Mouse (Mus musculus): ENCODE results near the gene Slc12a8. TPM values are rescaled to one million over a fixed set of nuclear protein-coding genes. Genes with fewer than 3 reads are reported as not detected.

The Slc12a8 gene
- total and polyA plus RNA-seq, 2 experiments from 2014 or later: 0.42 to 1.0 TPM

DNA sequence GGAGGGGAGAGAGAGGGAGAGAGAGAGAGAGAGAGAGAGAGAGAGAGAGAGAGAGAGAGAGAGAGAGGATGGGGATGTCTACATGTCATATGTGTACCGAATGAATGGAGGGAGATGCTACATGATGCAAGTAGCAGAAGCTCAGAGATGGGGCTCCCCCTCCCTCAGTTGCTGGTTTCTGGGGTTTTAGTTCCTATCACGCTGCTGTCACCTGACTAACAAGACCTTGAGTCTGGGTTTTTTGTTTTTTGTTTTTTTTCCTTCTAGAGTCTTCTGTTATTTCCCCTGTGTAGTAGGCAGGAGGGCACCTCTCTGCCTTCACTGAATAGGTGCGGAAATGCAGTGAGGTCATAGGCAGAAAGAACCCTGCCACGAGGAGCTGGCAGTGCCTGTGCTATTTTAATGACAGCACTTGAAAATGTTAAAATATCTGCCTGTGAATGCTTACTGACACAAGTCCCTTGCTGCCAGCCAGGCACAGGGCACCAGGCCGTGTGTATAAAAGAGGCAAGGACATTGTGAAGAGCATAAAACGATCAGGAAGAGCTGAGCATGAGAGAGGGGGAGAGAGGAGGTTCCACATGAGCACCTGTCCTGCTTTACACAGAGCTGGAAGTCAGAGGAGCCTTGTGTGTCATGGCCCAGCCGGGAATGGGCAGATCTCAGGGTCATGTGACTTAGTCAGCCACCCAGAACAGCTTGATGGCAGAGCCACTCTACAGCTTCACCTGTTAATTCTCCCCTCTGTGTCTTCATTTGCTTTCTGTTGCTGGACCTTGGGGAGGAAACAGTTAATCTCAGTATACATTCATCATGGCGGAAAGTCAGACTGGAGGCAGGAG, 89.8 kb downstream of the Slc12a8 start:
- peak; percentile 95 for DNase-seq (ENCODE audit: low spot score)
- H3K36me3 ChIP-seq (replicated peaks; ENCODE audit: control insufficient read depth, insufficient read depth, low read length): no peaks in the 10 kb centered on the region
- H3K9ac ChIP-seq (replicated peaks; ENCODE audit: low read depth, low read length): no peak overlapping the region
- H3K9me3 ChIP-seq (replicated peaks; ENCODE audit: control insufficient read depth, low read length): no peaks in the 10 kb centered on the region
- TF ChIP-seq EP300 (IDR thresholded peaks at IDR 0.05; ENCODE audit: low read depth): peak; percentile 94
- TF ChIP-seq CTCF (IDR thresholded peaks at IDR 0.05; ENCODE audit: low read depth): no peak
- peak; percentile 93 for ATAC-seq (ENCODE audit: insufficient read depth, low read depth)
- no peaks in the 10 kb centered on the region for H3K27me3 ChIP-seq (ENCODE audit: control insufficient read depth, insufficient read depth, low read length)
- H3K4me1 ChIP-seq (ENCODE audit: control insufficient read depth, insufficient read depth): peaks cover 19% of the 10 kb centered on the region
- 0 out of 2 replicates have a peak overlapping the region, but pooled peaks have one; percentile 11 for H3K4me2 ChIP-seq (ENCODE audit: low read depth, low read length)
- H3K27ac ChIP-seq (ENCODE audit: low read depth): peak overlapping the region; percentile 96
- no peak overlapping the region for H3K4me3 ChIP-seq (ENCODE audit: low read depth, low read length)
- WGBS: 22% methylated on average over 8 of the region's 8 CpGs

DNA sequence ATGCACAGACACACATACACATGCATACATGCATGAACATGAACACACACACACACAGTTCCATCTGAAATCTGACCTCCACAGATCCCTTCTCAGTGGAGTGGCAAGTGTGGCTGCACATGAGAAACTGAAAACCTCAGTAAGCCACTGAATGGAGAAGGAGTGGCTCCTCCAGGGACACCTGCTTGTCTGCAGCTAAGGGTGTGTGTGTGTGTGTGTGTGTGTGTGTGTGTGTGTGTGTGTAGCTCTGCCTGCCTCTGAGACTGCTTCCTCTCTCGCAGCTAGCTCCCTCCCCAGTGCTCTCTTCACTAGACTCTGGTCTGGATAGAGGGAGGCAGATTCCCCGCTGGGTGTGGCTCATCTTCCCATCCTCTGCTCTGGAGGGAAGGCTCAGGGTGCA, 92.4 kb downstream of the Slc12a8 start:
- H3K4me3 ChIP-seq (ENCODE audit: low read depth, low read length): no peak overlapping the region
- no peak overlapping the region for H3K4me2 ChIP-seq (ENCODE audit: low read depth, low read length)
- TF ChIP-seq CTCF (IDR thresholded peaks at IDR 0.05; ENCODE audit: low read depth): no peak
- no peak for TF ChIP-seq EP300 (IDR thresholded peaks at IDR 0.05; ENCODE audit: low read depth)
- H3K27ac ChIP-seq (ENCODE audit: low read depth): no peak overlapping the region
- H3K27me3 ChIP-seq (ENCODE audit: control insufficient read depth, insufficient read depth, low read length): no peaks in the 10 kb centered on the region
- H3K36me3 ChIP-seq (replicated peaks; ENCODE audit: control insufficient read depth, insufficient read depth, low read length): no peaks in the 10 kb centered on the region
- no peaks in the 10 kb centered on the region for H3K9me3 ChIP-seq (replicated peaks; ENCODE audit: control insufficient read depth, low read length)
- no peak for DNase-seq (ENCODE audit: low spot score)
- no peak for ATAC-seq (ENCODE audit: insufficient read depth, low read depth)
- H3K4me1 ChIP-seq (ENCODE audit: control insufficient read depth, insufficient read depth): peaks cover 19% of the 10 kb centered on the region
- H3K9ac ChIP-seq (replicated peaks; ENCODE audit: low read depth, low read length): no peak overlapping the region
- 75% methylated on average over 2 of the region's 2 CpGs for WGBS

DNA sequence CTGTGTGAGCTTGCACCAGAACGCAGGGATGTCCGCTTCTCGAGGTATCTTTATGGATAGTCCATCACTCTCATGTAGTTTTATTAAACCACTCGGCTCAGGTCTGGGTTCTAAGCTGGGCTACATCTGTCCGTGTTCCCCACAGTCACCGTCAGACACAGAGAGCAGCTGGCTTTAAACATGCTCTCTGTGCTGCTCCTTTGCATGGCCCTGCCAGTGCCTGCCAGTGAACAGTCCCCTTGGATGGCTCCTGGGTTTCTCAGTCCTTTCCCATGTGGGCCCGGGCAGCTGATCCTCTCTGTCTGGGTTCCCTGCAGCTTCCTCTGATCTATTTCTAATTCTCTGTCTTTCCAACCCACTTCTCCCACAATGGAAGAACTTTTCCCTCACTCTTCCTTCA, 93.3 kb downstream of the Slc12a8 start:
- Histone ChIP-seq H3K9me3 (replicated peaks; ENCODE audit: control insufficient read depth, low read length) (no peaks in the 10 kb centered on the region), H3K4me2 (ENCODE audit: low read depth, low read length) (no peak overlapping the region), H3K36me3 (replicated peaks; ENCODE audit: control insufficient read depth, insufficient read depth, low read length) (no peaks in the 10 kb centered on the region), H3K27ac (ENCODE audit: low read depth) (no peak overlapping the region), H3K9ac (replicated peaks; ENCODE audit: low read depth, low read length) (no peak overlapping the region), H3K4me1 (ENCODE audit: control insufficient read depth, insufficient read depth) (peaks cover 19% of the 10 kb centered on the region), H3K27me3 (ENCODE audit: control insufficient read depth, insufficient read depth, low read length) (no peaks in the 10 kb centered on the region), H3K4me3 (ENCODE audit: low read depth, low read length) (no peak overlapping the region)
- DNase-seq (ENCODE audit: low spot score): no peak
- ATAC-seq (ENCODE audit: insufficient read depth, low read depth): no peak
- TF ChIP-seq CTCF (IDR thresholded peaks at IDR 0.05; ENCODE audit: low read depth) (no peak), EP300 (IDR thresholded peaks at IDR 0.05; ENCODE audit: low read depth) (no peak)
- WGBS: 81% methylated on average over 7 of the region's 7 CpGs

GRCm38 (mm10) chr16:33611291-33611690, 94.2 kb downstream of the Slc12a8 start:
- no peaks in the 10 kb centered on the region for H3K27me3 ChIP-seq (ENCODE audit: control insufficient read depth, insufficient read depth, low read length)
- H3K36me3 ChIP-seq (replicated peaks; ENCODE audit: control insufficient read depth, insufficient read depth, low read length): no peaks in the 10 kb centered on the region
- H3K9ac ChIP-seq (replicated peaks; ENCODE audit: low read depth, low read length): no peak overlapping the region
- H3K4me3 ChIP-seq (ENCODE audit: low read depth, low read length): no peak overlapping the region
- no peak for DNase-seq (ENCODE audit: low spot score)
- peaks cover 12% of the 10 kb centered on the region for H3K4me1 ChIP-seq (ENCODE audit: control insufficient read depth, insufficient read depth)
- H3K27ac ChIP-seq (ENCODE audit: low read depth): no peak overlapping the region
- 79% methylated on average over 8 of the region's 8 CpGs for WGBS
- H3K9me3 ChIP-seq (replicated peaks; ENCODE audit: control insufficient read depth, low read length): no peaks in the 10 kb centered on the region
- TF ChIP-seq EP300 (IDR thresholded peaks at IDR 0.05; ENCODE audit: low read depth) (no peak), CTCF (IDR thresholded peaks at IDR 0.05; ENCODE audit: low read depth) (no peak)
- ATAC-seq (ENCODE audit: insufficient read depth, low read depth): no peak
- H3K4me2 ChIP-seq (ENCODE audit: low read depth, low read length): no peak overlapping the region

- TF ChIP-seq EP300 (IDR thresholded peaks at IDR 0.05; ENCODE audit: low read depth): no peak
- TF ChIP-seq CTCF (IDR thresholded peaks at IDR 0.05; ENCODE audit: low read depth): no peak
- H3K9me3 ChIP-seq (replicated peaks; ENCODE audit: control insufficient read depth, low read length): no peaks in the 10 kb centered on the region
- no peak overlapping the region for H3K27ac ChIP-seq (ENCODE audit: low read depth)
- H3K9ac ChIP-seq (replicated peaks; ENCODE audit: low read depth, low read length): no peak overlapping the region
- DNase-seq (ENCODE audit: low spot score) (no peak), ATAC-seq (ENCODE audit: insufficient read depth, low read depth) (no peak)
- H3K27me3 ChIP-seq (ENCODE audit: control insufficient read depth, insufficient read depth, low read length): no peaks in the 10 kb centered on the region
- peaks cover 9% of the 10 kb centered on the region; the same call in 1 of the 2 replicates for H3K4me1 ChIP-seq (ENCODE audit: control insufficient read depth, insufficient read depth)
- H3K36me3 ChIP-seq (replicated peaks; ENCODE audit: control insufficient read depth, insufficient read depth, low read length): no peaks in the 10 kb centered on the region
- H3K4me3 ChIP-seq (ENCODE audit: low read depth, low read length): no peak overlapping the region
- 71% methylated on average over 6 of the region's 6 CpGs for WGBS
- H3K4me2 ChIP-seq (ENCODE audit: low read depth, low read length): no peak overlapping the region
Observed at GRCm38 (mm10) chr16:33612056-33612770, 95.1 kb downstream of the Slc12a8 start.

All from heart, postnatal 0 days (tissue).